Comparison of ENCODE assay signal across 8 mouse cellular contexts in the genomic region with DNA sequence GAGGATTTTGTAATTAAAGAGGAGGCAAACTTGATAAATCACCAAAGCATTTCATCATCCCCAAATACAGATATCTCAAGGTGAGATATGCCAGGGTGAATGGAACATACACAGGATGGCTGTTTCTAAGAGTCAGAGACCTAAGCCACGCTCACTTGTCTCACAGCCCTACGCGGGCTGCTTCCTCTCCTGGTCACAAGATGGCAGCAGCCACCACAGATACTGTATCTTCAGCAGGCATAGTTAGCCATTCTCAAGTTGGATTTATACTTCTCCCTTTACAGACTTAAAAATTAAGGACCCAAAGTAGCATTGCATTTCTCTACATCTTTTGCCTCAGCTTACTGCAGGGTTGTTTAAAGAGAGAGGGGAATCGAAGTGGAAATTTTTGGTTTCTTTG. TPM values are rescaled to one million over a fixed set of nuclear protein-coding genes. Genes with fewer than 3 reads are reported as not detected.
DNase-seq lines count a peak whose midpoint lies in the region; ATAC-seq lines count a peak whose summit lies in the region.

No protein-coding gene starts in this region.

- DNase-seq in cerebellum, adult 11 months = peak; percentile 46
- DNase-seq in ES-CJ7 (ENCODE audit: low read depth, low spot score) = peak; percentile 52
- peak; percentile 78 to 79 for DNase-seq in cerebellum, postnatal 10 days
- peak; percentile 59 to 73 for DNase-seq in heart, postnatal 10 days
- peak; percentile 36 to 54 for DNase-seq in layer of hippocampus, adult 8-10 months (ENCODE audit: low spot score in 2 of 2)
- peak; percentile 45 to 67 for DNase-seq in lung, postnatal 4 days
- DNase-seq in spleen, adult 18-20 months = peak; percentile 30 to 62

- no peak; the same call in 1 of the 2 replicates for ATAC-seq in cerebellum, adult (ENCODE audit: insufficient number of reproducible peaks, low FRiP score, low TSS enrichment)

- intact Hi-C loops in heart, postnatal 10 days (cut with DNase I) = loop anchor here (1.0 kb wide), 1 partner anchor 75 kb away; no protein-coding TSS in a partner anchor

RNA-seq across cellular contexts. Expression of gene Tulp4, which starts 8.4 kb away (rescaled TPM):
- total RNA-seq in heart, postnatal 10 days (2021) = 100 to 1,000 TPM; 135 to 136 TPM
- total RNA-seq in layer of hippocampus, adult 8-10 months (2022) = 100 to 1,000 TPM; 325 to 332 (median 330) TPM

RNA-seq across cellular contexts. Expression of gene Gtf2h5, which starts 18.3 kb away (rescaled TPM):
- 10 to 100 TPM; 84.6 to 92.8 TPM for total RNA-seq in heart, postnatal 10 days (2021)
- total RNA-seq in layer of hippocampus, adult 8-10 months (2022) = 100 to 1,000 TPM; 106 to 122 (median 113) TPM

RNA-seq across cellular contexts. Expression of gene Serac1, which starts 18.3 kb away (rescaled TPM):
- 1 to 10 TPM; 5.7 to 9.3 TPM for total RNA-seq in heart, postnatal 10 days (2021)
- 10 to 100 TPM; 15.7 to 23.6 (median 18.8) TPM for total RNA-seq in layer of hippocampus, adult 8-10 months (2022)
